Mouse (Mus musculus) brain, embryonic 14.5 days (tissue): ENCODE data around the gene Tcf12.

Source experiments
- CTCF ChIP-seq: fragments of 200-500 bp; IDR thresholded peaks from 2 replicates; pipeline ENCODE4 v1.5.1; 2012; ENCODE audit warnings: inconsistent platforms, mild to moderate bottlenecking, moderate library complexity, borderline replicate concordance; ENCODE audit not compliant: insufficient read depth, insufficient read length; ENCODE audit errors: extremely low read depth
- POLR2A ChIP-seq: fragments of 200-500 bp; IDR thresholded peaks from 2 replicates; pipeline ENCODE4 v1.6.1; 2012; ENCODE audit warnings: mild to moderate bottlenecking, inconsistent platforms, borderline replicate concordance; ENCODE audit not compliant: poor library complexity, insufficient read depth, insufficient read length, severe bottlenecking; ENCODE audit errors: extremely low read depth

DNA sequence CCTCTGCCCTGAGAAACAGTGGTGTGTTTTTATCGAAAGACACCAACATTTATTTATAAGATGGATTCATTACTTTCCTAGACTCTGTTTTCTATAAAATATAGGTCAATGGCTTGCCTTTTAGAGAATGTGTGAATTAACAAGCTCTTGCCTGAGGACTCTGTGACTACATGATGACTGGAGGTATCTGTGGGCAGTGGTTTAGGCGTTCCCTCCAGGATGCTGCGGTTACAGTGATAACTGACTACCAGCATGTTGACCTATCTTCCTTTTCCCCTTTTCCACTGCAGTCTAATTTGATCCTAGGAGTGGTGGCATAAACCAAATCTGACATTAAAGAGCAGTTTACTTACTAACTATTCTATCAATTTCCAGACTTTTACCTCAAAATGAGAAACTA is 263.3 kb downstream of the Tcf12 start:
- TF ChIP-seq CTCF (no peak), POLR2A (no peak)
